Mouse (Mus musculus) liver, adult 2 months (tissue): ENCODE measurements around the gene Nmur1.

ENCODE experiments used
- CTCF ChIP-seq: fragments of 200-500 bp; IDR thresholded peaks from 2 replicates; pipeline ENCODE4 v1.5.1; 2011; ENCODE audit warnings: low read depth, low read length, control low read depth
- POLR2A ChIP-seq: fragments of 200-500 bp; IDR thresholded peaks from 2 replicates; pipeline ENCODE4 v1.6.1; 2011; ENCODE audit warnings: low read length, control low read depth; ENCODE audit not compliant: insufficient read depth; ENCODE audit errors: extremely low read depth

DNA sequence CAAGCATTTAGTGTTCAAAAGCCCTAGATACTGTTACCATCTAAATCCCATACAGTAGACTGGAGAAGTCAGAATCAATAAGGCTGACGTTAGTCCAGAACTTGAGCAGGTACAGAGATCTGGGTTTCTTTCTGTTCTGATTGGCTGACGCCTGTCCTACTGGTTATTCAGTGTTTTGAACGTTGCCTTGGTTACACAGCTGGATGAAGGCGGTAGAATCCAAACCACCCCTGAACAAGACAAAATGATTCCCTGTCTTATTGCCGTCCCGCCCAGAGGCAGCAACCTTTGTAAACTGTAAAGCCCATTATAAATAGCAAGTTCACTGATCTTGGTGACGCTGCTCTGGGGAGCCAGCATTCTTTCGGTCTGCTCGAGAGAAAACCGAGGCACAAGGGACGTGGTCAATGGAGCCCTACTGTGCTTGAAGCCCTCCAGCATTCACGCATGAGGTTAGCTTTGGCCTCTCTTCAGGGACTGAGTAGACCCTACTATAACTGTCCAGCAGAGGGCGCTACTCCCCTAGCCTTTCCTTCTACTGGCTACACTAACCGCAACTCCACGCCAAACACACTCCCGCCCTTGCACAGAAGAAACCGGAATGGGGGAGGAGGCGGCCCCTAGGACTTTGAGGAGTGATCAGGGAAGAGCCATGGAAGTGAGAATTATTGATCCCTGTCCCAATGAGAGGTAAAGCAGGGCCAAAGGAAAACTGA lies 14.3 kb upstream of the Nmur1 start:
- TF ChIP-seq CTCF (peak; percentile 89), POLR2A (no peak)
